Mouse (Mus musculus): ENCODE results near the gene Teddm1b. TPM values are rescaled to one million over a fixed set of nuclear protein-coding genes. Genes with fewer than 3 reads are reported as not detected.
A peak's percentile ranks its signal among the peaks of the same experiment; 100 is the strongest.
"Not testable (repeated sequence)": the region's sequence is repeated elsewhere in the genome, so short reads cannot be mapped to it uniquely, and the experiment has no call there.

The Teddm1b gene
- 0.30 and 0.54 TPM in 2 replicates for polyA plus RNA-seq (2015; fragmentation: Nextera tagmentation; extraction: Ambion mirVana)

GRCm38 (mm10) chr1:153874045-153874444 lies at the start of gene Teddm1b:
Gene Teddm1b (plus strand): TSS chr1:153874345.
- WGBS, result 88% methylated on average over 6 of the region's 6 CpGs
- ATAC-seq (ENCODE audit: insufficient number of reproducible peaks, insufficient read depth, low FRiP score, low TSS enrichment, low read depth), result no peak
- Histone ChIP-seq H3K9ac (no peak within 1 kb of the TSS), H3K27me3 (no peaks in the 10 kb centered on the region), H3K4me2 (no peak within 1 kb of the TSS), H3K36me3 (no peaks in the 10 kb centered on the region), H3K27ac (no peak within 1 kb of the TSS), H3K4me1 (0 out of 2 replicates have a peak, but pooled peaks cover 2% of the 10 kb centered on the region), H3K9me3 (no peaks in the 10 kb centered on the region), H3K4me3 (no peak within 1 kb of the TSS)

DNA sequence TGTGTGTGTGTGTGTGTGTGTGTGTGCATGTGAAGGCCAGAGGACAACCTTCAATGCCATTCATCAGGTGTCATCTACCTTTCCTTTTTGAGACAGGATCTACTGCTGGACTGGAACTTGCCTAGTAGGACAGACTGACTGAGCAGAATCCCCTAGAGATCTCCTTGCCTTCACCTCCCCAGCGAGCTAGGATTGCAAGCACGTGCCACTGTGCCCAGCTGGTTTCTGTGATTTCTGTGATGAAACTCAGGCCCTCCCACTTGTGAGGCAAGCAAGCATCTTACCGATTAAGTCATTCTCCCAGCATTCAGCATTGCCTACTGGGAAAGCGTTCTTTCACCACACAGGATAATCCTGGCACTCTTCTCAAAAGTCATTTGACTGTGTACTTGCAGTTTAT lies 43.4 kb upstream of the Teddm1b start:
- no peak for ATAC-seq (ENCODE audit: insufficient number of reproducible peaks, insufficient read depth, low FRiP score, low TSS enrichment, low read depth)
- H3K9me3 ChIP-seq, result no peaks in the 10 kb centered on the region
- H3K36me3 ChIP-seq, result no peaks in the 10 kb centered on the region
- H3K27me3 ChIP-seq, result no peaks in the 10 kb centered on the region
- no peak overlapping the region for H3K9ac ChIP-seq
- no peak overlapping the region for H3K4me3 ChIP-seq
- no peak overlapping the region for H3K4me2 ChIP-seq
- 71% methylated on average over 4 of the region's 4 CpGs for WGBS
- no peaks in the 10 kb centered on the region for H3K4me1 ChIP-seq
- no peak overlapping the region for H3K27ac ChIP-seq

GRCm38 (mm10) chr1:153836036-153836435 lies 38.1 kb upstream of the Teddm1b start:
- Histone ChIP-seq H3K9ac (no peak overlapping the region), H3K9me3 (no peaks in the 10 kb centered on the region), H3K27me3 (no peaks in the 10 kb centered on the region), H3K27ac (no peak overlapping the region), H3K36me3 (no peaks in the 10 kb centered on the region), H3K4me3 (no peak overlapping the region), H3K4me2 (no peak overlapping the region), H3K4me1 (no peaks in the 10 kb centered on the region)
- ATAC-seq (ENCODE audit: insufficient number of reproducible peaks, insufficient read depth, low FRiP score, low TSS enrichment, low read depth), result no peak
- WGBS, result 69% methylated on average over 4 of the region's 4 CpGs

GRCm38 (mm10) chr1:153842121-153842740 lies 31.9 kb upstream of the Teddm1b start:
- ATAC-seq (ENCODE audit: insufficient number of reproducible peaks, insufficient read depth, low FRiP score, low TSS enrichment, low read depth), result no peak
- Histone ChIP-seq H3K4me3 (no peak overlapping the region), H3K4me1 (no peaks in the 10 kb centered on the region), H3K27ac (no peak overlapping the region), H3K36me3 (no peaks in the 10 kb centered on the region), H3K9me3 (no peaks in the 10 kb centered on the region), H3K9ac (no peak overlapping the region), H3K27me3 (no peaks in the 10 kb centered on the region), H3K4me2 (no peak overlapping the region)
- WGBS, result 75% methylated on average over 11 of the region's 11 CpGs

- 93% methylated on average over 8 of the region's 8 CpGs for WGBS
- H3K4me2 ChIP-seq, result no peak within 1 kb of the TSS
- no peaks in the 10 kb centered on the region for H3K4me1 ChIP-seq
- H3K9me3 ChIP-seq, result no peaks in the 10 kb centered on the region
- no peak within 1 kb of the TSS for H3K9ac ChIP-seq
- no peak for ATAC-seq (ENCODE audit: insufficient number of reproducible peaks, insufficient read depth, low FRiP score, low TSS enrichment, low read depth)
- no peak within 1 kb of the TSS for H3K27ac ChIP-seq
- no peaks in the 10 kb centered on the region for H3K27me3 ChIP-seq
- no peaks in the 10 kb centered on the region for H3K36me3 ChIP-seq
- H3K4me3 ChIP-seq, result no peak within 1 kb of the TSS
Observed at GRCm38 (mm10) chr1:153844042-153844441, 30.1 kb upstream of the Teddm1b start, which contains the start of gene Rgsl1. Gene Rgsl1 (minus strand): TSS chr1:153844142.

DNA sequence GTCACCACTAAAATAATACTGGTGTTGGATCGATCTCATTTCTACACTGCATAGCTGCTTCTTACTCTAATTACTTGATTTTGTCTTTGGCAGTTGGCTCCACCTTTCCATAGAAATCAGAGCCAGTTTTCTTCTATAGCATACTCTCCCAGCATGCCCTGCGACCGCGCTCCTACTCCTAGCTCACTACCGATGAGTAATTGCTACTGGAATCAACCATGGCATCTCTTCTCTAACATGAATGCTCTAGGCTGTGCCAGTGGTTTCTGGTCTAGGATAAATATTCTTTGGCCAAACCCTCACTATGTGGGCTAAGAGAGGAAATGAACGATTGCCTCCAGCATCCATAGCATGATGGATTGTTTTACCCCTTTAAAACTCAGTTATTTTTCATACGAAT lies 27.7 kb upstream of the Teddm1b start:
- Histone ChIP-seq H3K4me2 (no peak overlapping the region), H3K9ac (no peak overlapping the region), H3K27me3 (no peaks in the 10 kb centered on the region), H3K4me3 (no peak overlapping the region), H3K9me3 (no peaks in the 10 kb centered on the region), H3K36me3 (no peaks in the 10 kb centered on the region), H3K27ac (no peak overlapping the region), H3K4me1 (no peaks in the 10 kb centered on the region)
- 87% methylated on average over 7 of the region's 7 CpGs for WGBS
- no peak for ATAC-seq (ENCODE audit: insufficient number of reproducible peaks, insufficient read depth, low FRiP score, low TSS enrichment, low read depth)

DNA sequence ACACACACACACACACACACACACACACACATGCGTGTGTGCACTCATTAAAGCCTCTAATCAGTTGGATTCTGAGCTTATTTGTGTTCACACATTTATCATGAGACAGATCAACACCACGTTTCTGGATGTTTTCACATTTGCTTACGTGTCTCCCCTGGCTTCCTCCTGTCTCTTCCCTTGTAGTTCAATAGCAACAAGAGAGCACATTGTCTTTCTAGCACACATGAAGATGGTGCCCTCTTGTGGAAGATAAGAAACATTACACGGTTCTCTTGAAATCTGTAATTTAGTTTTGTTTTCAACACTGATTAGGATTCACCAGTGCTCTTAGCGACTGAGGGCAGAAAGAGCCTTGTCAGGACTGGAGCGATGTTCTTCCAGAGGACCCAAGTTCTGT lies 27.3 kb upstream of the Teddm1b start:
- 31% methylated on average over 6 of the region's 6 CpGs for WGBS
- Histone ChIP-seq H3K27ac (no peak overlapping the region), H3K36me3 (no peaks in the 10 kb centered on the region), H3K9ac (no peak overlapping the region), H3K4me2 (no peak overlapping the region), H3K27me3 (no peaks in the 10 kb centered on the region), H3K4me1 (no peaks in the 10 kb centered on the region), H3K4me3 (no peak overlapping the region), H3K9me3 (no peaks in the 10 kb centered on the region)
- no peak for ATAC-seq (ENCODE audit: insufficient number of reproducible peaks, insufficient read depth, low FRiP score, low TSS enrichment, low read depth)

- H3K4me1 ChIP-seq; H3K27ac ChIP-seq; H3K4me3 ChIP-seq; ATAC-seq (ENCODE audit: insufficient number of reproducible peaks, insufficient read depth, low FRiP score, low TSS enrichment, low read depth); H3K4me2 ChIP-seq; H3K27me3 ChIP-seq; H3K36me3 ChIP-seq; H3K9ac ChIP-seq; H3K9me3 ChIP-seq: not testable (repeated sequence)
- WGBS, result 67% methylated on average over 7 of the region's 7 CpGs
Observed at GRCm38 (mm10) chr1:153852696-153853095, 21.4 kb upstream of the Teddm1b start.

- Histone ChIP-seq H3K4me1 (no peaks in the 10 kb centered on the region), H3K27me3 (no peaks in the 10 kb centered on the region), H3K9ac (no peak overlapping the region), H3K36me3 (no peaks in the 10 kb centered on the region), H3K4me3 (no peak overlapping the region), H3K9me3 (no peaks in the 10 kb centered on the region), H3K27ac (no peak overlapping the region), H3K4me2 (no peak overlapping the region)
- no peak for ATAC-seq (ENCODE audit: insufficient number of reproducible peaks, insufficient read depth, low FRiP score, low TSS enrichment, low read depth)
- 65% methylated on average over 8 of the region's 8 CpGs for WGBS
Observed at GRCm38 (mm10) chr1:153855946-153856345, 18.2 kb upstream of the Teddm1b start.

DNA sequence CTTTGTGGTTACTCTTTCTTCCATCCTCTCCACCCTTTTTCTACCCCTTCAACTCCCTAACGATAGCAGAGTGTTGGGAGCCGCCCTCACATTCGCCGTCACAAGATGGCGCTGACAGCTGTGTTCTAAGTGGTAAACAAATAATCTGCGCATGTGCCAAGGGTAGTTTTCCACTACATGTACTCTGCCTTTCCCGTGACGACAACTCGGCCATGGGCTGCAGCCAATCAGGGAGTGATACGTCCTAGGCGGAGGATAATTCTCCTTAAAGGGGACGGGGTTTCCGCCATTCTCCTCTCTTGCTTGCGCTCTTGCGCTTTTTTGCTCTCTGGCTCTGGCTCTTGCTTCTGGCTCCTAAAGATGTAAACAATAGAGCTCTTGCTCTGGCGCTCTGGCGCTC lies 6.2 kb downstream of the Teddm1b start:
- H3K27ac ChIP-seq; H3K4me1 ChIP-seq; H3K36me3 ChIP-seq; H3K9me3 ChIP-seq; H3K4me3 ChIP-seq; ATAC-seq (ENCODE audit: insufficient number of reproducible peaks, insufficient read depth, low FRiP score, low TSS enrichment, low read depth); H3K9ac ChIP-seq; H3K4me2 ChIP-seq; H3K27me3 ChIP-seq: not testable (repeated sequence)
- 96% methylated on average over 17 of the region's 17 CpGs for WGBS

DNA sequence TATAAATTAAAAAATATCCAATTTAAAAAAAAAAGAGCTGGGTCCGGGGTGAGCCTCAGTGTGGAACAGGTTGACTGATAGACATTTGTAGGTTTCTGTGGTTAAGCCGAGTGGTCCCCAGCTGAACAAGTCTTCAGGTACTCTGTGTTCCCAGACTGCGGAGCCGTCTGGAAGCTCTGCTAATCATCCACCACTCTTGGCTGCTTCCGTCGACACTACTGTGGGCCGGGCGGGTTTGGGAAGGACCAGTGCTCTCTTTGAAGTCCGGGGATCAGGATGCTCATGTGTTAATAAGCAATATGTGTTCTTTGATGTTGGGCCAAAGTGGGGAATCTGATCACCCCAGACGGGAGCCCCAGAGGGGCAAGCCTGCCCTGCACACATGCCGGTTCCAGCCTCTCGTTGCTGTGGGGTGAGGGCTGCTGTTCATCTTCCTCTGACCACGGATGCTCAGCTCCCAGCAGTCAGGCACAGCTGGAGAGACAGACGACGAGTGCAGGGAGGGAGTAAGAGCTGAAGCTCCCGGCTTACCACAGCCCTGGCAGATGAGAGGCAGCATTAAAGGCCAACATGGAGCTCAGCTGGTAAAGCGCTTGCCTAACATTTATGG lies 12.0 kb downstream of the Teddm1b start:
- peak; percentile 43; the same call in 1 of the 2 replicates for ATAC-seq (ENCODE audit: insufficient number of reproducible peaks, insufficient read depth, low FRiP score, low TSS enrichment, low read depth)
- WGBS, result 21% methylated on average over 17 of the region's 17 CpGs

DNA sequence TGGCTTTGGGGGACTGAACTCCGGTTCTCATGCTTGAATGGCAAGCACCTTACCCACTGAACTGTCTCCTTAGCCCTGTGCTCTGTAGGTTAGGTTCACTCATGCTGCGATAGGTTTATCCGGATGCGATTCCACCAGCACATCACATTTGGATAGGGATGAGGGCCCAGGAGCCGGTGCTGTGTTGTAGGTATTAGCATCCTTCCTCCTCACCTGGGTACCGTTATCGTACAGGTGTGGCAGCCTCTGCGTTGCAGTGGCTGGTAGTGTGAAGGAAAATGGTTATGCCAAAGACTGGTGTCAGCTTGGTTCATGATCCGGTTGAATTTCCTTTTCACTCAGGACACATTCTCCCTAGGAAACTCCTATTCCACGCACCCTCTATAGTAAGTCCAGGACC lies 16.0 kb downstream of the Teddm1b start:
- Histone ChIP-seq H3K4me3 (no peak overlapping the region), H3K36me3 (no peaks in the 10 kb centered on the region), H3K9me3 (no peaks in the 10 kb centered on the region), H3K4me1 (peaks cover 13% of the 10 kb centered on the region), H3K4me2 (no peak overlapping the region), H3K27me3 (peaks cover 7% of the 10 kb centered on the region; the same call in 1 of the 2 replicates), H3K27ac (no peak overlapping the region), H3K9ac (no peak overlapping the region)
- ATAC-seq (ENCODE audit: insufficient number of reproducible peaks, insufficient read depth, low FRiP score, low TSS enrichment, low read depth), result no peak
- 94% methylated on average over 10 of the region's 10 CpGs for WGBS

More for the DNA sequence above, 12.0 kb downstream of the Teddm1b start:
- no peak overlapping the region for H3K9ac ChIP-seq
- H3K4me2 ChIP-seq, result peak overlapping the region; percentile 11; the same call in 1 of the 2 replicates
- no peaks in the 10 kb centered on the region for H3K36me3 ChIP-seq
- 0 out of 2 replicates have a peak, but pooled peaks cover under 1% of the 10 kb centered on the region for H3K27me3 ChIP-seq
- no peak overlapping the region for H3K4me3 ChIP-seq
- H3K27ac ChIP-seq, result no peak overlapping the region
- H3K9me3 ChIP-seq, result no peaks in the 10 kb centered on the region
- H3K4me1 ChIP-seq, result peaks cover 7% of the 10 kb centered on the region
